ENCODE assay signal across 8 mouse cellular contexts in the genomic region with DNA sequence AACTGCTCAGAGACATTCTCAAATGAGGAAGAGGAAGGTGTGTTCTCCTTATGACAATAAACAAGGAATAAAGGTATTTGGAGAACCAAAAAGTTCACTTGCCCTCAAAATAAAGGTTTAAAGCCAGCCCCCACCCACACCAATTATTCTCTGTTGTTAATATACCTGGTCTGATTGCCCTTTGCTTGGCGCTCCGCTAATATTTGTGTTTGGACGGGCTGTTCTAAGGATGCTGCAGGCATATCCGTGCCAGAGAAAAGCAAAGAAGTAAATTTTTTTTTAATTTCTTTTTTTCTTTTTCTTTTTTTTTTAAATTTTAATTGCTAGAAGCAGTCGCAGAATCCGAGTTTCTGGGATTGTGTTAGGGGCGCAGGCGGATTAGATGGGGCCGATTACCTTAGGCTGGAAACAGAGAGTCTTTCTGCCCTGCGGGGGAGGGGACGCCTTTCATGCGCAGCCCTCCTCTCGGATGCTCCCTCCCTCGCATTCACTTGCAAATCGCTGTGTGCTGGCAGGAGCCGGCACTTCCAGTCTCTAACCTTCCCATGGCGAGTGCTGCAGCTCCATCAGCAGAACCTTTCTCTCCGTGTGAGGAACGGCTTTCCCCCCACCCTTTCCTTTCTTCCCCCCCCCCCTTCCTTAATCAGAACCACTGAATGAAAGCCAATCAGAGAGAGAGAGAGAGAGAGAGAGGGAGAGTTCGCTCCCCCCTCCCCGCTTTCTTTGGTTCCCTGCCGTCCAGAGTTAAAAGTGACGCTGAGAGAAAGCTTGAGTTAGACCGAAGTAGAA. TPM values are rescaled to one million over a fixed set of nuclear protein-coding genes. Genes with fewer than 3 reads are reported as not detected.
DNase-seq lines count a peak whose midpoint lies in the region; ATAC-seq lines count a peak whose summit lies in the region.

A gene (plus strand): TSS at position 763 of the 789 bp plus-strand sequence.

- no peaks in the 10 kb centered on the region for H3K9me3 ChIP-seq in forebrain, embryonic 16.5 days (ENCODE audit: control insufficient read depth, low read length)
- no peaks in the 10 kb centered on the region for H3K9me3 ChIP-seq in midbrain, embryonic 10.5 days (replicated peaks)
- H3K9me3 ChIP-seq in stomach, embryonic 15.5 days: no peaks in the 10 kb centered on the region

- H3K9ac ChIP-seq in forebrain, embryonic 16.5 days (replicated peaks; ENCODE audit: low read depth, low read length): peak within 1 kb of the TSS; percentile 55
- H3K9ac ChIP-seq in stomach, embryonic 15.5 days: no peak within 1 kb of the TSS

- peak; percentile 22 for DNase-seq in kidney, postnatal 10 days
- DNase-seq in kidney, adult 9 months: no peak
- DNase-seq in cerebellum, adult 11-12 months: peak; percentile 66
- peak; percentile 72 for DNase-seq in layer of hippocampus, adult 9-11 months
- DNase-seq in midbrain, embryonic 10.5 days (ENCODE audit: low spot score): peak; percentile 79
- no peak for DNase-seq in spleen, postnatal 14 days (ENCODE audit: low spot score in 2 of 2)

- peak; percentile 94 for ATAC-seq in forebrain, embryonic 16.5 days
- no peak; the same call in 1 of the 2 replicates for ATAC-seq in stomach, embryonic 15.5 days (ENCODE audit: insufficient read depth, low FRiP score, low read depth)

- peak within 1 kb of the TSS; percentile 41 for H3K27ac ChIP-seq in forebrain, embryonic 16.5 days (ENCODE audit: low read length)
- peak within 1 kb of the TSS; percentile 78 for H3K27ac ChIP-seq in midbrain, embryonic 10.5 days (replicated peaks)
- no peak within 1 kb of the TSS for H3K27ac ChIP-seq in stomach, embryonic 15.5 days

- H3K36me3 ChIP-seq in forebrain, embryonic 16.5 days (ENCODE audit: control insufficient read depth, insufficient read depth): no peaks in the 10 kb centered on the region
- H3K36me3 ChIP-seq in midbrain, embryonic 10.5 days: no peaks in the 10 kb centered on the region
- no peaks in the 10 kb centered on the region for H3K36me3 ChIP-seq in stomach, embryonic 15.5 days

- WGBS in forebrain, embryonic 16.5 days: under 1% methylated on average over 24 of the region's 24 CpGs
- WGBS in midbrain, embryonic 10.5 days: under 1% methylated on average over 24 of the region's 24 CpGs
- WGBS in stomach, embryonic 15.5 days: under 1% methylated on average over 24 of the region's 24 CpGs

- peaks cover 7% of the 10 kb centered on the region for H3K4me1 ChIP-seq in forebrain, embryonic 16.5 days (replicated peaks; ENCODE audit: control insufficient read depth, insufficient read depth, low read length)
- peaks cover 8% of the 10 kb centered on the region for H3K4me1 ChIP-seq in midbrain, embryonic 10.5 days
- H3K4me1 ChIP-seq in stomach, embryonic 15.5 days: no peaks in the 10 kb centered on the region

- no peaks in the 10 kb centered on the region for H3K27me3 ChIP-seq in forebrain, embryonic 16.5 days (replicated peaks; ENCODE audit: control insufficient read depth, insufficient read depth, low read length)
- no peaks in the 10 kb centered on the region for H3K27me3 ChIP-seq in midbrain, embryonic 10.5 days (ENCODE audit: low read depth, poor library complexity, severe bottlenecking)
- no peaks in the 10 kb centered on the region for H3K27me3 ChIP-seq in stomach, embryonic 15.5 days (replicated peaks)

- H3K4me2 ChIP-seq in forebrain, embryonic 16.5 days (ENCODE audit: low read length): peak within 1 kb of the TSS; percentile 51
- H3K4me2 ChIP-seq in stomach, embryonic 15.5 days: peak within 1 kb of the TSS; percentile 64

- H3K4me3 ChIP-seq in forebrain, embryonic 16.5 days (replicated peaks; ENCODE audit: low read length): peak within 1 kb of the TSS; percentile 45
- H3K4me3 ChIP-seq in midbrain, embryonic 10.5 days: peak within 1 kb of the TSS; percentile 54
- peak within 1 kb of the TSS; percentile 44 for H3K4me3 ChIP-seq in stomach, embryonic 15.5 days (replicated peaks)

RNA-seq across cellular contexts. Expression of the gene that starts here (rescaled TPM):
- 23.7 and 24.3 TPM in 2 replicates for polyA plus RNA-seq in forebrain, embryonic 16.5 days (2015; fragmentation: Nextera tagmentation; extraction: Ambion mirVana)
- polyA plus RNA-seq in midbrain, embryonic 10.5 days (2016; fragmentation: Nextera tagmentation; extraction: Ambion mirVana): 1.9 and 3.9 TPM in 2 replicates
- 1.4 and 1.5 TPM in 2 replicates for polyA plus RNA-seq in stomach, embryonic 15.5 days (2015; fragmentation: Nextera tagmentation; extraction: Ambion mirVana)

Comparison
In these comparisons a context has a peak if more than half of its experiments do, and no peak if none do; other contexts are left out.
1. DNase-seq: peak in kidney, postnatal 10 days (single experiment), cerebellum, adult 11-12 months (single experiment), layer of hippocampus, adult 9-11 months (single experiment) and midbrain, embryonic 10.5 days (single experiment); none in kidney, adult 9 months (single experiment) and spleen, postnatal 14 days (0 of 2).
2. Peak in every context shown above with its lines, with median percentiles within 50 percentile points of each other: H3K4me3 ChIP-seq.